ENCODE assay signal across 6 mouse cellular contexts in genomic region chrX:75754531-75754930, GRCm38 (mm10).
DNase-seq lines count a peak whose midpoint lies in the region; ATAC-seq and TF ChIP-seq lines count a peak whose summit lies in the region.
"Not testable (repeated sequence)": the region's sequence is repeated elsewhere in the genome, so short reads cannot be mapped to it uniquely, and the experiment has no call there.

No protein-coding gene starts in this region.

- not testable (repeated sequence) for ATAC-seq in lung, postnatal 0 days

- H3K27me3 ChIP-seq in lung, postnatal 0 days (replicated peaks; ENCODE audit: insufficient read depth, low read length): not testable (repeated sequence)

- peak; percentile 19 for DNase-seq in adrenal gland, postnatal 14 days
- peak; percentile 13 for DNase-seq in gastrocnemius, postnatal 25 days
- DNase-seq in kidney, adult 11 months: peak; percentile 61
- peak; percentile 3 for DNase-seq in lung, postnatal 0 days (ENCODE audit: low spot score)
- DNase-seq in ovary, postnatal 36 days (ENCODE audit: low spot score): peak; percentile 41
- peak; percentile 11 for DNase-seq in urinary bladder, postnatal 25 days (ENCODE audit: low spot score)

- not testable (repeated sequence) for H3K4me1 ChIP-seq in lung, postnatal 0 days (ENCODE audit: insufficient read depth, low read depth, low read length)

- H3K9me3 ChIP-seq in lung, postnatal 0 days (ENCODE audit: low read length): not testable (repeated sequence)

- not testable (repeated sequence) for H3K4me3 ChIP-seq in lung, postnatal 0 days (ENCODE audit: low read depth, low read length)

- not testable (repeated sequence) for TF ChIP-seq CTCF in lung, postnatal 0 days (IDR thresholded peaks at IDR 0.05)

- H3K36me3 ChIP-seq in lung, postnatal 0 days (ENCODE audit: insufficient read depth, low read length): not testable (repeated sequence)

- H3K27ac ChIP-seq in lung, postnatal 0 days (ENCODE audit: low read length): not testable (repeated sequence)

- not testable (repeated sequence) for H3K9ac ChIP-seq in lung, postnatal 0 days (replicated peaks; ENCODE audit: low read depth)

- not testable (repeated sequence) for TF ChIP-seq EP300 in lung, postnatal 0 days (IDR thresholded peaks at IDR 0.05)

- not testable (repeated sequence) for H3K4me2 ChIP-seq in lung, postnatal 0 days (replicated peaks; ENCODE audit: low read depth, low read length)

Comparison
In these comparisons a context has a peak if more than half of its experiments do, and no peak if none do; other contexts are left out.
1. DNase-seq: peak in every context shown above with its lines; median percentile 61 in kidney, adult 11 months; 41 in ovary, postnatal 36 days; 19 in adrenal gland, postnatal 14 days; 13 in gastrocnemius, postnatal 25 days; 11 in urinary bladder, postnatal 25 days; 3 in lung, postnatal 0 days.